Mouse (Mus musculus) adrenal gland, adult (tissue): ENCODE measurements at regions not wholly inside any gene's neighbourhood (a gene's known extent, or its start where the extent isn't known, plus 50 kb on each side); places are given as distances from the start of the nearest gene placed in this dataset.

ENCODE experiments used
- DNase-seq, 2 experiments: peaks; one replicate each; pipeline ENCODE4 v3.0.0; 2022 to 2023; ENCODE audit warnings: low spot score in 1 of 2; ENCODE audit not compliant: inconsistent age in 2 of 2

- no peak for DNase-seq
Observed at GRCm38 (mm10) chr1:90396660-90397059, 192.9 kb downstream of the Ackr3 start.

GRCm38 (mm10) chr1:90397355-90397754 lies 193.6 kb downstream of the Ackr3 start:
- DNase-seq: no peak

- no peak for DNase-seq
Observed at GRCm38 (mm10) chr1:90398396-90398975, 194.7 kb downstream of the Ackr3 start.

GRCm38 (mm10) chr1:90403057-90403456 lies 199.3 kb downstream of the Ackr3 start:
- no peak for DNase-seq

GRCm38 (mm10) chr1:90404717-90405487 lies 197.9 kb upstream of the Cops8 start:
- DNase-seq: no peak

- peak in 1 of 2 experiments; percentile 23 for DNase-seq
Observed at GRCm38 (mm10) chr1:90406663-90407062, 196.1 kb upstream of the Cops8 start.

GRCm38 (mm10) chr1:90408504-90409215 lies 194.1 kb upstream of the Cops8 start:
- DNase-seq: no peak

GRCm38 (mm10) chr1:90409236-90409635 lies 193.5 kb upstream of the Cops8 start:
- DNase-seq: no peak

GRCm38 (mm10) chr1:90412511-90413045 lies 190.2 kb upstream of the Cops8 start:
- peak; percentile 6 to 32 for DNase-seq

- no peak for DNase-seq
Observed at GRCm38 (mm10) chr1:90414751-90415150, 188.0 kb upstream of the Cops8 start.

GRCm38 (mm10) chr1:90424066-90424821 lies 178.5 kb upstream of the Cops8 start:
- peak; percentile 5 to 48 for DNase-seq

GRCm38 (mm10) chr1:90428334-90428733 lies 174.4 kb upstream of the Cops8 start:
- no peak for DNase-seq

- DNase-seq: peak in 1 of 2 experiments; percentile 53
Observed at GRCm38 (mm10) chr1:90428774-90429173, 174.0 kb upstream of the Cops8 start.

GRCm38 (mm10) chr1:90430480-90430879 lies 172.3 kb upstream of the Cops8 start:
- DNase-seq: no peak

GRCm38 (mm10) chr1:90431783-90432182 lies 171.0 kb upstream of the Cops8 start:
- DNase-seq: no peak

GRCm38 (mm10) chr1:90433911-90434310 lies 168.9 kb upstream of the Cops8 start:
- DNase-seq: no peak

- no peak for DNase-seq
Observed at GRCm38 (mm10) chr1:90440638-90441037, 162.1 kb upstream of the Cops8 start.

GRCm38 (mm10) chr1:90441134-90441868 lies 161.5 kb upstream of the Cops8 start:
- no peak for DNase-seq

- peak; percentile 17 to 42 for DNase-seq
Observed at GRCm38 (mm10) chr1:90442250-90443240, 160.2 kb upstream of the Cops8 start.
